Mouse (Mus musculus) NIH3T3 (cell line): ENCODE data around the gene Olfr1360.

Source experiments
- DNase-seq: peaks from one replicate; pipeline ENCODE4 v3.0.0-alpha.2; 2012; ENCODE audit warnings: low read depth

The Olfr1360 gene

GRCm38 (mm10) chr13:21642418-21642817 is 34.8 kb downstream of the Olfr1360 start, which contains the start of gene Olfr11:
Gene Olfr11, minus strand, starts transcription at chr13:21642518.
- DNase-seq, result no peak
